Mouse (Mus musculus): ENCODE measurements around the gene Gpx4.

DNA sequence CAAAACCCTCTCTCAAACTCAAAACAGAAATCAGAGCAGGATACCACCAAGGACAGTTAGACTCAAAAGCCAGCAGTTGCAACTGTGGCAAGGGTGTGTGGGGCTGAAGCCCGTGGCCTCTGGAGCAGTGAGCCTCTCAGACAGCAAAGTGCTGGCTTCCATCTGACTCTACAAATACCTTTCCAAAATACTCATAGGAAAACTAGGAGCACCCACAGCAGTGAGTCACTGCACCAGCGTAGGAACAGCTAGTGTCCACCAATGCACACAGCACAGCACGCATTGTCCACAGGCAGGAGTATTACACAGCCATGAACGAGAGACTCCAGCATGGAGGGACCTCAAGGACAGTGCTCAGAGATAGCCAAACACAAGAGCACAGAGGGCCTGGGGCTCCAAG is 29.4 kb downstream of the Gpx4 start:
- TF ChIP-seq CTCF (IDR thresholded peaks at IDR 0.05; ENCODE audit: extremely low read depth, insufficient read depth, insufficient read length, insufficient replicate concordance) = no peak
- TF ChIP-seq POLR2A (IDR thresholded peaks at IDR 0.05; ENCODE audit: low read depth, low read length) = no peak

Data from spleen, adult 2 months (tissue).